Mouse (Mus musculus): Measurements from ENCODE around the gene Reep1. TPM values are rescaled to one million over a fixed set of nuclear protein-coding genes. Genes with fewer than 3 reads are reported as not detected.

Gene Reep1
- polyA plus RNA-seq, 1 experiment from 2014 or later: 25.1 TPM

GRCm38 (mm10) chr6:71722988-71723387, 15.6 kb downstream of the Reep1 start:
- H3K27me3 ChIP-seq (ENCODE audit: control insufficient read depth, insufficient read depth, low read length): no peaks in the 10 kb centered on the region
- H3K9ac ChIP-seq (replicated peaks; ENCODE audit: low read length): no peak overlapping the region
- DNase-seq (ENCODE audit: low spot score) (no peak), ATAC-seq (replicated peaks; ENCODE audit: insufficient number of reproducible peaks, low FRiP score, low TSS enrichment, low read depth) (no peak)
- H3K36me3 ChIP-seq (replicated peaks; ENCODE audit: control insufficient read depth, insufficient read depth, low read depth, low read length): no peaks in the 10 kb centered on the region
- no peaks in the 10 kb centered on the region for H3K9me3 ChIP-seq (replicated peaks; ENCODE audit: control insufficient read depth, low read length)
- no peaks in the 10 kb centered on the region for H3K4me1 ChIP-seq (ENCODE audit: control insufficient read depth, insufficient read depth, low read length)
- H3K27ac ChIP-seq (replicated peaks; ENCODE audit: low read depth, low read length): no peak overlapping the region
- 40% methylated on average over 2 of the region's 2 CpGs for WGBS
- no peak overlapping the region for H3K4me3 ChIP-seq (ENCODE audit: low read depth, low read length)
- H3K4me2 ChIP-seq (ENCODE audit: low read depth, low read length): no peak overlapping the region

DNA sequence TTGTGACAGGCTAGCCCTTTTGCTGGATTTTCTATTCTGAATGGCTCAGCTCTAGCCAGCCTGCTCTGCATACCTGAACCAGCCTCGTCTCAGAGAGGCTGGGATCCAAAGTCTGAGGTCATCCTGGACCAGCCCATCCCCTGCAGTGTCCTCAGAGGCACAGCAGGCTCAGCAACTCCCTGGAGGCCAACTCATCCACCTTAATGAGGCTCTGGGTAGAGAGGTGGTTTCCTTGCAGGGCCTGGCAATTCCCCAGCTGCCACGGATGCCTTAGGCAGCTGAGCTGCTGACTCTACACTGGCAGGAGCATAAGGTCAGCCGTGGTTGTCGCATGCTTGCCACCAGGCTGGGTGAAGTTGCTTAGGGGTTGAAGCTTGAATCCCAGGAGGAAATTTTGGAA, 16.2 kb downstream of the Reep1 start:
- 43% methylated on average over 4 of the region's 4 CpGs for WGBS
- no peaks in the 10 kb centered on the region for H3K9me3 ChIP-seq (replicated peaks; ENCODE audit: control insufficient read depth, low read length)
- no peak for DNase-seq (ENCODE audit: low spot score)
- no peak overlapping the region for H3K27ac ChIP-seq (replicated peaks; ENCODE audit: low read depth, low read length)
- no peaks in the 10 kb centered on the region for H3K36me3 ChIP-seq (replicated peaks; ENCODE audit: control insufficient read depth, insufficient read depth, low read depth, low read length)
- no peak overlapping the region for H3K9ac ChIP-seq (replicated peaks; ENCODE audit: low read length)
- H3K4me3 ChIP-seq (ENCODE audit: low read depth, low read length): no peak overlapping the region
- 0 out of 2 replicates have a peak, but pooled peaks have one; percentile 34 for ATAC-seq (replicated peaks; ENCODE audit: insufficient number of reproducible peaks, low FRiP score, low TSS enrichment, low read depth)
- H3K27me3 ChIP-seq (ENCODE audit: control insufficient read depth, insufficient read depth, low read length): no peaks in the 10 kb centered on the region
- no peak overlapping the region for H3K4me2 ChIP-seq (ENCODE audit: low read depth, low read length)
- H3K4me1 ChIP-seq (ENCODE audit: control insufficient read depth, insufficient read depth, low read length): no peaks in the 10 kb centered on the region

- ATAC-seq (replicated peaks; ENCODE audit: insufficient number of reproducible peaks, low FRiP score, low TSS enrichment, low read depth) (no peak), DNase-seq (ENCODE audit: low spot score) (no peak)
- no peaks in the 10 kb centered on the region for H3K36me3 ChIP-seq (replicated peaks; ENCODE audit: control insufficient read depth, insufficient read depth, low read depth, low read length)
- H3K27me3 ChIP-seq (ENCODE audit: control insufficient read depth, insufficient read depth, low read length): no peaks in the 10 kb centered on the region
- no peak overlapping the region for H3K27ac ChIP-seq (replicated peaks; ENCODE audit: low read depth, low read length)
- H3K4me3 ChIP-seq (ENCODE audit: low read depth, low read length): no peak overlapping the region
- H3K4me1 ChIP-seq (ENCODE audit: control insufficient read depth, insufficient read depth, low read length): no peaks in the 10 kb centered on the region
- WGBS: 85% methylated on average over 7 of the region's 7 CpGs
- no peak overlapping the region for H3K9ac ChIP-seq (replicated peaks; ENCODE audit: low read length)
- H3K4me2 ChIP-seq (ENCODE audit: low read depth, low read length): no peak overlapping the region
- no peaks in the 10 kb centered on the region for H3K9me3 ChIP-seq (replicated peaks; ENCODE audit: control insufficient read depth, low read length)
Measured at GRCm38 (mm10) chr6:71726710-71727109, 19.3 kb downstream of the Reep1 start.

- Histone ChIP-seq H3K36me3 (replicated peaks; ENCODE audit: control insufficient read depth, insufficient read depth, low read depth, low read length) (no peaks in the 10 kb centered on the region), H3K27ac (replicated peaks; ENCODE audit: low read depth, low read length) (no peak overlapping the region), H3K27me3 (ENCODE audit: control insufficient read depth, insufficient read depth, low read length) (no peaks in the 10 kb centered on the region), H3K4me1 (ENCODE audit: control insufficient read depth, insufficient read depth, low read length) (no peaks in the 10 kb centered on the region), H3K4me3 (ENCODE audit: low read depth, low read length) (no peak overlapping the region), H3K9ac (replicated peaks; ENCODE audit: low read length) (no peak overlapping the region), H3K4me2 (ENCODE audit: low read depth, low read length) (no peak overlapping the region), H3K9me3 (replicated peaks; ENCODE audit: control insufficient read depth, low read length) (no peaks in the 10 kb centered on the region)
- DNase-seq (ENCODE audit: low spot score) (no peak), ATAC-seq (replicated peaks; ENCODE audit: insufficient number of reproducible peaks, low FRiP score, low TSS enrichment, low read depth) (no peak)
- WGBS: 85% methylated on average over 3 of the region's 3 CpGs
Measured at GRCm38 (mm10) chr6:71728306-71728705, 20.9 kb downstream of the Reep1 start.

DNA sequence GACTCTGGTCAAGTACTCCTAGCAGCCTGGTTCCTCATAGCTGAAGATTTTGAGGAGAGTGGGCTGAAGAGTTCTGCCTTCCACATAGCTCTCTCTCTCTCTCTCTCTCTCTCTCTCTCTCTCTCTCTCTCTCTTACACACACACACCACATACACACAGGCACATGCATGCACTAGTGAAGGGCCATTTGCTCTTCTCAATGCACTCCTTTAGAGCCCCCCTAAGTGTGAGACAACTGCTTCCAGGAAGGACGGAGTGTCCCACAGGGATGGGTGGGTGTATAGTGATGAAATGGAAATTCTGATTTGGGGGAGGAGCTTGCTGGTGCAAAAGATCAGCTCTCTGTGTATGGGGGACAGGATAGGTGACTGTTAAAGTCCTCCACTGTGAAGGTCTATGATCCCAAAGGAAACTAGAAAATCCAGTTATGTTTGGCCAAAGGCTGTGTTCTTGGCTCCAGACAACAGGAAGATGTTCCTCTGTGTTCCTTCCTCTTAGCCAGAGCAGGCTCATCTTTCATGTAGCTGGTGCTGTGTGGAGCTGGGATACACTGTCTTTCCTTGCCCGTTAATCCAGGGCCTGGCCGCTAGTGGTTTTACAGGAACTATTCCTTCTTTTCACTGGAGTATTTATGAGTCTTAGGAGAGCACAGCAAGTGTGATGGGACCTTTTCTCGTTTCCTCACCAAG, 27.7 kb downstream of the Reep1 start:
- 64% methylated on average over 4 of the region's 4 CpGs for WGBS
- no peak overlapping the region for H3K4me3 ChIP-seq (ENCODE audit: low read depth, low read length)
- H3K36me3 ChIP-seq (replicated peaks; ENCODE audit: control insufficient read depth, insufficient read depth, low read depth, low read length): no peaks in the 10 kb centered on the region
- DNase-seq (ENCODE audit: low spot score) (no peak), ATAC-seq (replicated peaks; ENCODE audit: insufficient number of reproducible peaks, low FRiP score, low TSS enrichment, low read depth) (no peak)
- no peaks in the 10 kb centered on the region for H3K9me3 ChIP-seq (replicated peaks; ENCODE audit: control insufficient read depth, low read length)
- no peak overlapping the region for H3K9ac ChIP-seq (replicated peaks; ENCODE audit: low read length)
- no peak overlapping the region for H3K27ac ChIP-seq (replicated peaks; ENCODE audit: low read depth, low read length)
- no peaks in the 10 kb centered on the region for H3K27me3 ChIP-seq (ENCODE audit: control insufficient read depth, insufficient read depth, low read length)
- H3K4me2 ChIP-seq (ENCODE audit: low read depth, low read length): no peak overlapping the region
- no peaks in the 10 kb centered on the region for H3K4me1 ChIP-seq (ENCODE audit: control insufficient read depth, insufficient read depth, low read length)

DNA sequence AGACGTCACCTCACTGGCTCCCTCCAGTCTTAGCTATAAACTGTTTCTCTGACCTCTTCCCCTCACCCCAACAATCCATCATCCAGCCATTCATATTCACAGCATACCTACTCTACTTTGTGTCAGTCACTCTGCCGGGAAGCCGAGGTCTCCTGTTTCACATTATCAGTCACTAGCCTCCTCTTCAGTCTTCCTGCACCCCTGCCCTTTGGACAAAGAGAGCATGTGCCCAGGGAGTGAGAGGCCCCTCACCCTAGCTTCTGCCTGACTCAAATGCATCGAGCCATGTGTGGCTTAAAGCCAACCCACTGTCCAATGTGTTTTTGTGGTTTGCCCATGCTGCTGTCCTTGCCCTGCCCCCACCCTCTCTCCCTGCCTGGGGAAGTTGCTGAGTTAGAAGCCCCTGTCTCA, 28.2 kb downstream of the Reep1 start:
- no peaks in the 10 kb centered on the region for H3K4me1 ChIP-seq (ENCODE audit: control insufficient read depth, insufficient read depth, low read length)
- DNase-seq (ENCODE audit: low spot score): no peak
- no peaks in the 10 kb centered on the region for H3K9me3 ChIP-seq (replicated peaks; ENCODE audit: control insufficient read depth, low read length)
- H3K4me2 ChIP-seq (ENCODE audit: low read depth, low read length): no peak overlapping the region
- no peak overlapping the region for H3K27ac ChIP-seq (replicated peaks; ENCODE audit: low read depth, low read length)
- 32% methylated on average over 4 of the region's 4 CpGs for WGBS
- H3K4me3 ChIP-seq (ENCODE audit: low read depth, low read length): no peak overlapping the region
- no peak overlapping the region for H3K9ac ChIP-seq (replicated peaks; ENCODE audit: low read length)
- H3K27me3 ChIP-seq (ENCODE audit: control insufficient read depth, insufficient read depth, low read length): no peaks in the 10 kb centered on the region
- 0 out of 2 replicates have a peak, but pooled peaks have one; percentile 39 for ATAC-seq (replicated peaks; ENCODE audit: insufficient number of reproducible peaks, low FRiP score, low TSS enrichment, low read depth)
- H3K36me3 ChIP-seq (replicated peaks; ENCODE audit: control insufficient read depth, insufficient read depth, low read depth, low read length): no peaks in the 10 kb centered on the region

DNA sequence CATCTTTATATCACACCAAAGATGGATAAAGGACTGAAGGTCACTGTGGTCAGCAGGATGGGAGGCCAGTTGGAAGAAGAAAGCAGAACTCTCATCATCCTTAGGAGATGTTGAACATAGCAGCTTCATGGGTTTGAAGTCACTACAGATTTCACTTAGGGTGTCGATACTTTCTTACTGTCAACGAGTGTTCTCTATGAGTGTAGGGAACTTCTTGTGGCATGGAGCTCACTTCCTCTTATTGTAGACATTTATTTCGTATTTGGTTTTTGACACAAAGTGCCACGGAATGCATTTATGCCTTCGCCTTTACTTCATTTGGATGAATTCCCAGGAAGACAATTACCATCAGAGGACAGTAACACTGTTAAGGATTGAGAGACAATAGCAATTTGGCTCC, 28.7 kb downstream of the Reep1 start:
- H3K9me3 ChIP-seq (replicated peaks; ENCODE audit: control insufficient read depth, low read length): no peaks in the 10 kb centered on the region
- 94% methylated on average over 5 of the region's 5 CpGs for WGBS
- no peaks in the 10 kb centered on the region for H3K27me3 ChIP-seq (ENCODE audit: control insufficient read depth, insufficient read depth, low read length)
- H3K9ac ChIP-seq (replicated peaks; ENCODE audit: low read length): no peak overlapping the region
- H3K36me3 ChIP-seq (replicated peaks; ENCODE audit: control insufficient read depth, insufficient read depth, low read depth, low read length): no peaks in the 10 kb centered on the region
- DNase-seq (ENCODE audit: low spot score) (no peak), ATAC-seq (replicated peaks; ENCODE audit: insufficient number of reproducible peaks, low FRiP score, low TSS enrichment, low read depth) (no peak)
- H3K4me3 ChIP-seq (ENCODE audit: low read depth, low read length): no peak overlapping the region
- no peak overlapping the region for H3K27ac ChIP-seq (replicated peaks; ENCODE audit: low read depth, low read length)
- H3K4me1 ChIP-seq (ENCODE audit: control insufficient read depth, insufficient read depth, low read length): no peaks in the 10 kb centered on the region
- H3K4me2 ChIP-seq (ENCODE audit: low read depth, low read length): no peak overlapping the region

DNA sequence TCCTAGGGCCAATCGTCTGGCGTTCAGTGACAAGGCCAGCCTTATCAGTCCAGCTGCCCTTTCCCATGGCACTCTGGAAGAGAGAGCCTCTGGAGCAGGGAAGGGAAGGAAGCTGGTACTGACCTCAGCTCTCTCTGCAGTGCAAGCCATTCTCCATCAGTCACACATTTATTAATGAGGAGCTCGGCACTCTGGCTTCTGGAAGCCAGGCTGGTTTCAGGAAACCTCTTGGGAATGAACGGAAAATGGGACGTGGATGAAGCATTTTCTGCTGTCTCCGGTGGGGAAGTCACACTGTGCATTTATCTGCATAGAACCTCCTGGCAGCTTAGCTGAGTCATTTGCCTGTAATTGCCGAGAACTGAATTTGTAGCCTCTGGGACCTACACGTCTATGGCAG, 29.8 kb downstream of the Reep1 start:
- Histone ChIP-seq H3K36me3 (replicated peaks; ENCODE audit: control insufficient read depth, insufficient read depth, low read depth, low read length) (no peaks in the 10 kb centered on the region), H3K4me3 (ENCODE audit: low read depth, low read length) (no peak overlapping the region), H3K4me1 (ENCODE audit: control insufficient read depth, insufficient read depth, low read length) (no peaks in the 10 kb centered on the region), H3K27me3 (ENCODE audit: control insufficient read depth, insufficient read depth, low read length) (no peaks in the 10 kb centered on the region), H3K9me3 (replicated peaks; ENCODE audit: control insufficient read depth, low read length) (no peaks in the 10 kb centered on the region), H3K27ac (replicated peaks; ENCODE audit: low read depth, low read length) (no peak overlapping the region), H3K9ac (replicated peaks; ENCODE audit: low read length) (no peak overlapping the region), H3K4me2 (ENCODE audit: low read depth, low read length) (no peak overlapping the region)
- DNase-seq (ENCODE audit: low spot score) (no peak), ATAC-seq (replicated peaks; ENCODE audit: insufficient number of reproducible peaks, low FRiP score, low TSS enrichment, low read depth) (no peak)
- 81% methylated on average over 8 of the region's 8 CpGs for WGBS

Measured in embryonic facial prominence, embryonic 11.5 days (tissue).